Comparison of ENCODE assay signal across 8 mouse cellular contexts in genomic region chr16:33481148-33481547, GRCm38 (mm10). TPM values are rescaled to one million over a fixed set of nuclear protein-coding genes. Genes with fewer than 3 reads are reported as not detected.
DNase-seq lines count a peak whose midpoint lies in the region; ATAC-seq and TF ChIP-seq lines count a peak whose summit lies in the region.

No protein-coding gene starts in this region.

- H3K4me2 ChIP-seq in midbrain, embryonic 14.5 days (ENCODE audit: low read length): no peak overlapping the region
- H3K4me2 ChIP-seq in midbrain, embryonic 16.5 days (ENCODE audit: low read length): no peak overlapping the region
- H3K4me2 ChIP-seq in lung, embryonic 14.5 days: no peak overlapping the region

- no peak overlapping the region for H3K27ac ChIP-seq in midbrain, embryonic 14.5 days (replicated peaks; ENCODE audit: low read depth, low read length)
- H3K27ac ChIP-seq in midbrain, embryonic 16.5 days (ENCODE audit: low read length): no peak overlapping the region
- H3K27ac ChIP-seq in lung, embryonic 14.5 days (ENCODE audit: low read depth): no peak overlapping the region

- 96% methylated on average over 2 of the region's 2 CpGs for WGBS in midbrain, embryonic 14.5 days
- WGBS in midbrain, embryonic 16.5 days: 92% methylated on average over 2 of the region's 2 CpGs
- 94% methylated on average over 2 of the region's 2 CpGs for WGBS in lung, embryonic 14.5 days

- no peak overlapping the region for H3K4me3 ChIP-seq in midbrain, embryonic 14.5 days (replicated peaks; ENCODE audit: low read depth, low read length)
- H3K4me3 ChIP-seq in midbrain, embryonic 16.5 days (ENCODE audit: low read depth, low read length): no peak overlapping the region
- no peak overlapping the region for H3K4me3 ChIP-seq in lung, embryonic 14.5 days (ENCODE audit: low read depth, low read length)

- H3K36me3 ChIP-seq in midbrain, embryonic 14.5 days (ENCODE audit: control insufficient read depth, insufficient read depth, low read length): peaks cover 16% of the 10 kb centered on the region
- peaks cover 4% of the 10 kb centered on the region; the same call in 1 of the 2 replicates for H3K36me3 ChIP-seq in midbrain, embryonic 16.5 days (ENCODE audit: control insufficient read depth, insufficient read depth, low read length)
- peaks cover 37% of the 10 kb centered on the region for H3K36me3 ChIP-seq in lung, embryonic 14.5 days (ENCODE audit: insufficient read depth)

- no peaks in the 10 kb centered on the region for H3K9me3 ChIP-seq in midbrain, embryonic 14.5 days (ENCODE audit: control insufficient read depth, low read length)
- no peaks in the 10 kb centered on the region for H3K9me3 ChIP-seq in midbrain, embryonic 16.5 days (replicated peaks; ENCODE audit: control insufficient read depth, low read length, poor library complexity, severe bottlenecking)
- no peaks in the 10 kb centered on the region for H3K9me3 ChIP-seq in lung, embryonic 14.5 days (ENCODE audit: low read depth, low read length)

- ATAC-seq in midbrain, embryonic 14.5 days (ENCODE audit: low FRiP score, low TSS enrichment): no peak
- ATAC-seq in midbrain, embryonic 16.5 days: no peak
- no peak for ATAC-seq in lung, embryonic 14.5 days (ENCODE audit: insufficient read depth)

- intact Hi-C loops in gastrocnemius, postnatal 14 days (cut with DNase I; ENCODE audit: low total_unique reads): no loop called here

- DNase-seq in cerebellum, postnatal 36 days: peak; percentile 34 to 42
- DNase-seq in cerebellum, adult 9-10 months: no peak
- peak; percentile 23 for DNase-seq in midbrain, embryonic 14.5 days
- peak; percentile 49 for DNase-seq in embryo, embryonic 10.5 days (ENCODE audit: low spot score)
- DNase-seq in lung, embryonic 14.5 days: peak; percentile 31
- DNase-seq in layer of hippocampus, postnatal 36 days: no peak
- no peak for DNase-seq in gastrocnemius, postnatal 14 days

- no peak overlapping the region for H3K9ac ChIP-seq in midbrain, embryonic 14.5 days (replicated peaks; ENCODE audit: low read length)
- no peak overlapping the region for H3K9ac ChIP-seq in midbrain, embryonic 16.5 days (ENCODE audit: low read depth, low read length)
- no peak overlapping the region for H3K9ac ChIP-seq in lung, embryonic 14.5 days

- H3K27me3 ChIP-seq in midbrain, embryonic 14.5 days (ENCODE audit: control insufficient read depth, insufficient read depth, low read length): no peaks in the 10 kb centered on the region
- no peaks in the 10 kb centered on the region for H3K27me3 ChIP-seq in midbrain, embryonic 16.5 days (ENCODE audit: control insufficient read depth, insufficient read depth, low read depth, low read length)
- no peaks in the 10 kb centered on the region for H3K27me3 ChIP-seq in lung, embryonic 14.5 days (ENCODE audit: insufficient read depth, low read length)

- TF ChIP-seq CTCF in lung, embryonic 14.5 days (IDR thresholded peaks at IDR 0.05; ENCODE audit: low read depth): peak; percentile 66

- H3K4me1 ChIP-seq in midbrain, embryonic 14.5 days (ENCODE audit: control insufficient read depth, insufficient read depth, low read length): no peaks in the 10 kb centered on the region
- H3K4me1 ChIP-seq in midbrain, embryonic 16.5 days (ENCODE audit: control insufficient read depth, insufficient read depth, low read length): no peaks in the 10 kb centered on the region
- no peaks in the 10 kb centered on the region for H3K4me1 ChIP-seq in lung, embryonic 14.5 days (ENCODE audit: insufficient read depth)

RNA-seq across cellular contexts. Expression of gene Slc12a8, which starts 36.0 kb away (rescaled TPM):
- polyA plus RNA-seq in midbrain, embryonic 14.5 days (2014; fragmentation: Nextera tagmentation; extraction: Ambion mirVana): 0.65 and 0.80 TPM in 2 replicates
- polyA plus RNA-seq in midbrain, embryonic 16.5 days (2015; fragmentation: Nextera tagmentation; extraction: Ambion mirVana): 1.1 and 1.2 TPM in 2 replicates
- polyA plus RNA-seq in lung, embryonic 14.5 days (2014; fragmentation: Nextera tagmentation; extraction: Ambion mirVana): 0.96 and 1.1 TPM in 2 replicates
- total RNA-seq in layer of hippocampus, postnatal 36 days (2021): under 1 TPM; 0.37 to 0.88 TPM
- total RNA-seq in gastrocnemius, postnatal 14 days (2021): under 1 TPM; 0.20 to 0.21 TPM

Comparison
In these comparisons a context has a peak if more than half of its experiments do, and no peak if none do; other contexts are left out.
1. DNase-seq: peak in cerebellum, postnatal 36 days (2 of 2), midbrain, embryonic 14.5 days (single experiment), embryo, embryonic 10.5 days (single experiment) and lung, embryonic 14.5 days (single experiment); none in cerebellum, adult 9-10 months (single experiment), layer of hippocampus, postnatal 36 days (0 of 2) and gastrocnemius, postnatal 14 days (single experiment).